Mouse (Mus musculus): ENCODE results near the gene Supt7l.

- no peak for TF ChIP-seq EP300 (IDR thresholded peaks at IDR 0.05)
- peak; percentile 27 for TF ChIP-seq CTCF (IDR thresholded peaks at IDR 0.05)
These were observed 7.6 kb upstream of the Supt7l start for GRCm38 (mm10) chr5:31535228-31535627.

All from lung, postnatal 0 days (tissue).